ENCODE assay signal across 9 mouse cellular contexts in genomic region chr15:83350859-83351258, GRCm38 (mm10). TPM values are rescaled to one million over a fixed set of nuclear protein-coding genes. Genes with fewer than 3 reads are reported as not detected.
DNase-seq lines count a peak whose midpoint lies in the region; ATAC-seq and TF ChIP-seq lines count a peak whose summit lies in the region.
"Had no signal": no experiment of that assay in that cellular context is flagged by ENCODE, and none has a peak within 500 bp of the region (broad histone marks: within the 10 kb centered on the region; RNA-seq: fewer than 3 reads in every experiment).

No protein-coding gene starts in this region.

- no peak overlapping the region for H3K27ac ChIP-seq in heart, embryonic 14.5 days (replicated peaks in 1 of 2; ENCODE audit: control insufficient read depth in 1 of 2, insufficient read depth in 1 of 2, low read depth in 2 of 2, low read length in 2 of 2)
- no peak overlapping the region for H3K27ac ChIP-seq in CH12.LX (ENCODE audit: insufficient read depth, low read depth)
- H3K27ac ChIP-seq in forebrain, embryonic 14.5 days (ENCODE audit: low read depth, low read length), result no peak overlapping the region
- peak overlapping the region; percentile 68; the same call in 1 of the 2 replicates for H3K27ac ChIP-seq in liver, embryonic 16.5 days (ENCODE audit: low read length)

- no peaks in the 10 kb centered on the region for H3K79me2 ChIP-seq in CH12.LX (replicated peaks; ENCODE audit: control insufficient read depth, extremely low read depth, insufficient read depth, poor library complexity, severe bottlenecking)

- in situ Hi-C loops in CH12.LX (cut with MboI; ENCODE audit: low pct_ligation_motif_present, low pct_unique_long_range_greater_than_20kb, low sequenced_read_pairs), result no loop called here

- peak overlapping the region; percentile 81; the same call in 1 of the 2 replicates for H3K4me2 ChIP-seq in heart, embryonic 14.5 days (ENCODE audit: low read length)
- peak overlapping the region; percentile 9; the same call in 1 of the 2 replicates for H3K4me2 ChIP-seq in CH12.LX (ENCODE audit: insufficient read depth, low read depth, poor library complexity, severe bottlenecking)
- H3K4me2 ChIP-seq in forebrain, embryonic 14.5 days (ENCODE audit: low read length), result peak overlapping the region; percentile 84; the same call in 1 of the 2 replicates
- H3K4me2 ChIP-seq in liver, embryonic 16.5 days (ENCODE audit: low read depth, low read length), result peak overlapping the region; percentile 91

- TF ChIP-seq RAD21 in CH12.LX (IDR thresholded peaks at IDR 0.05; ENCODE audit: low read depth, low read length), result no peak

- TF ChIP-seq EP300 in CH12.LX (IDR thresholded peaks at IDR 0.05; ENCODE audit: low read length), result no peak

- no peaks in the 10 kb centered on the region for H3K27me3 ChIP-seq in heart, embryonic 14.5 days (ENCODE audit: control insufficient read depth, insufficient read depth, low read length)
- peaks cover 3% of the 10 kb centered on the region for H3K27me3 ChIP-seq in CH12.LX (replicated peaks)
- no peaks in the 10 kb centered on the region for H3K27me3 ChIP-seq in forebrain, embryonic 14.5 days (replicated peaks; ENCODE audit: control insufficient read depth, insufficient read depth, low read length)
- no peaks in the 10 kb centered on the region for H3K27me3 ChIP-seq in liver, embryonic 16.5 days (ENCODE audit: control insufficient read depth, insufficient read depth, low read depth, low read length)
- H3K27me3 ChIP-seq: heart, embryonic 15.5 days had no signal

- intact Hi-C loops in heart, postnatal 14 days (cut with DNase I), result no loop called here

- no peak for DNase-seq in heart, postnatal 14 days
- no peak for DNase-seq in CH12.LX (ENCODE audit: extremely low read depth)
- DNase-seq in forebrain, embryonic 14.5 days (ENCODE audit: low spot score), result no peak
- DNase-seq in gastrocnemius, postnatal 25 days, result no peak
- no peak for DNase-seq in gastrocnemius, postnatal 4 days (ENCODE audit: low spot score in 2 of 2)

- H3K4me1 ChIP-seq in heart, embryonic 14.5 days (ENCODE audit: control insufficient read depth in 2 of 2, insufficient read depth in 2 of 2, low read length in 2 of 2), result peaks cover 4 to 11% of the 10 kb centered on the region in 2 experiments; a peak in 2 of 4 replicates
- peaks cover 3 to 19% of the 10 kb centered on the region in 2 experiments for H3K4me1 ChIP-seq in CH12.LX (ENCODE audit: control insufficient read depth in 1 of 2, insufficient read depth in 2 of 2)
- H3K4me1 ChIP-seq in forebrain, embryonic 14.5 days (ENCODE audit: control insufficient read depth, insufficient read depth, low read length), result peaks cover 9% of the 10 kb centered on the region
- peaks cover 22% of the 10 kb centered on the region for H3K4me1 ChIP-seq in liver, embryonic 16.5 days (ENCODE audit: control insufficient read depth, low read depth, low read length)

- WGBS in heart, embryonic 14.5 days, result 58% methylated on average over 2 of the region's 2 CpGs
- 80% methylated on average over 2 of the region's 2 CpGs for WGBS in forebrain, embryonic 14.5 days
- WGBS in liver, embryonic 16.5 days (ENCODE audit: insufficient replicate concordance), result 59% methylated on average over 2 of the region's 2 CpGs

- no peaks in the 10 kb centered on the region for H3K9me3 ChIP-seq in heart, embryonic 14.5 days (ENCODE audit: control insufficient read depth, low read length)
- no peaks in the 10 kb centered on the region for H3K9me3 ChIP-seq in CH12.LX (replicated peaks; ENCODE audit: low read length)
- H3K9me3 ChIP-seq in forebrain, embryonic 14.5 days (replicated peaks; ENCODE audit: control insufficient read depth, low read length), result no peaks in the 10 kb centered on the region
- no peaks in the 10 kb centered on the region for H3K9me3 ChIP-seq in liver, embryonic 16.5 days (replicated peaks; ENCODE audit: control insufficient read depth, low read length)
- H3K9me3 ChIP-seq: heart, embryonic 15.5 days had no signal

- no peak overlapping the region for H3K4me3 ChIP-seq in heart, embryonic 14.5 days (ENCODE audit: control insufficient read depth in 1 of 2, insufficient read depth in 1 of 2, low read depth in 1 of 2, low read length in 2 of 2)
- no peak overlapping the region for H3K4me3 ChIP-seq in CH12.LX (replicated peaks in 1 of 3; ENCODE audit: low read depth in 2 of 3, low read length in 2 of 3, poor library complexity in 1 of 3)
- H3K4me3 ChIP-seq in forebrain, embryonic 14.5 days (ENCODE audit: low read depth, low read length), result no peak overlapping the region
- no peak overlapping the region; the same call in 1 of the 2 replicates for H3K4me3 ChIP-seq in liver, embryonic 16.5 days (ENCODE audit: low read depth, low read length)

- dilution Hi-C loops in CH12.LX (cut with MboI; ENCODE audit: extremely low pct_ligation_motif_present, extremely low pct_unique_long_range_greater_than_20kb, low sequenced_read_pairs), result no loop called here

- no peak for TF ChIP-seq CTCF in CH12.LX (conservative IDR thresholded peaks at IDR 0.05 in 1 of 2, IDR thresholded peaks at IDR 0.05 in 1 of 2; ENCODE audit: low read depth in 2 of 2, low read length in 2 of 2)

- no peak for TF ChIP-seq POLR2A in CH12.LX (IDR thresholded peaks at IDR 0.05; ENCODE audit: low read depth, low read length)

- no peak overlapping the region for H3K9ac ChIP-seq in heart, embryonic 14.5 days (ENCODE audit: low read length)
- no peak overlapping the region for H3K9ac ChIP-seq in CH12.LX (ENCODE audit: insufficient read depth, low read depth)
- H3K9ac ChIP-seq in forebrain, embryonic 14.5 days (ENCODE audit: low read length), result peak overlapping the region; percentile 68; the same call in 1 of the 2 replicates
- H3K9ac ChIP-seq in liver, embryonic 16.5 days (ENCODE audit: low read depth, low read length), result peak overlapping the region; percentile 74; the same call in 1 of the 2 replicates

- ATAC-seq in heart, embryonic 14.5 days (ENCODE audit: insufficient number of reproducible peaks, insufficient read depth, low FRiP score, low read depth), result no peak
- no peak for ATAC-seq in forebrain, embryonic 14.5 days
- no peak for ATAC-seq in liver, embryonic 16.5 days (ENCODE audit: low read depth)
- ATAC-seq in frontal cortex, adult (ENCODE audit: low TSS enrichment), result no peak

- H3K36me3 ChIP-seq in heart, embryonic 14.5 days (ENCODE audit: control insufficient read depth, insufficient read depth, low read length), result peaks cover 16% of the 10 kb centered on the region; the same call in 1 of the 2 replicates
- H3K36me3 ChIP-seq in CH12.LX (replicated peaks in 1 of 2; ENCODE audit: control insufficient read depth in 1 of 2, insufficient read depth in 1 of 2, low read length in 1 of 2), result peaks cover 0 to 8% of the 10 kb centered on the region in 2 experiments
- no peaks in the 10 kb centered on the region for H3K36me3 ChIP-seq in forebrain, embryonic 14.5 days (ENCODE audit: control insufficient read depth, insufficient read depth, low read length)
- H3K36me3 ChIP-seq in liver, embryonic 16.5 days (ENCODE audit: control insufficient read depth, insufficient read depth), result no peaks in the 10 kb centered on the region
- H3K36me3 ChIP-seq: heart, embryonic 15.5 days had no signal

TF ChIP-seq in CH12.LX, 34 proteins besides CTCF, POLR2A, EP300 and RAD21:
- TF ChIP-seq NRF1 (IDR thresholded peaks at IDR 0.05; ENCODE audit: low read depth, low read length) (no peak), MEF2A (IDR thresholded peaks at IDR 0.05; ENCODE audit: borderline replicate concordance, low read depth, low read length) (no peak), MAFK (IDR thresholded peaks at IDR 0.05; ENCODE audit: insufficient replicate concordance, low read length) (no peak), JUND (conservative IDR thresholded peaks at IDR 0.05; ENCODE audit: low read depth, low read length) (no peak)

RNA-seq across cellular contexts. Expression of gene Arfgap3, which starts 0.8 kb away (rescaled TPM):
- 28.5 and 33.3 TPM in 2 replicates for polyA plus RNA-seq in heart, embryonic 14.5 days (2014; fragmentation: Nextera tagmentation; extraction: Ambion mirVana)
- total RNA-seq in heart, postnatal 14 days (2021), result 10 to 100 TPM; 11.6 to 14.5 TPM
- total RNA-seq in CH12.LX (2012; rRNA removed) (21.7 and 23.7 TPM in 2 replicates), CH12.LX (2014; rRNA removed) (17.9 and 20.3 TPM in 2 replicates)
- 11.0 and 13.8 TPM in 2 replicates for polyA plus RNA-seq in CH12.LX (2012; ENCODE audit: insufficient read length, low read depth)
- polyA plus RNA-seq in forebrain, embryonic 14.5 days (2014; fragmentation: Nextera tagmentation; extraction: Ambion mirVana), result 40.0 and 45.4 TPM in 2 replicates
- polyA plus RNA-seq in liver, embryonic 16.5 days (2015; fragmentation: Nextera tagmentation; extraction: Ambion mirVana), result 17.3 and 18.6 TPM in 2 replicates
- total RNA-seq in gastrocnemius, postnatal 25 days (2021), result 1 to 10 TPM; 5.8 to 9.6 TPM
- 10 to 100 TPM; 25.4 to 27.4 TPM for total RNA-seq in gastrocnemius, postnatal 4 days (2021)

Comparison
In these comparisons a context has a peak if more than half of its experiments do, and no peak if none do; other contexts are left out.
1. H3K4me2 ChIP-seq: peak in every context shown above with its lines; median percentile 91 in liver, embryonic 16.5 days; 84 in forebrain, embryonic 14.5 days; 81 in heart, embryonic 14.5 days; 9 in CH12.LX.
2. H3K9ac ChIP-seq: peak in forebrain, embryonic 14.5 days (single experiment) and liver, embryonic 16.5 days (single experiment); none in heart, embryonic 14.5 days (single experiment) and CH12.LX (single experiment).